Mouse (Mus musculus): Measurements from ENCODE around the gene Olfr461.

DNA sequence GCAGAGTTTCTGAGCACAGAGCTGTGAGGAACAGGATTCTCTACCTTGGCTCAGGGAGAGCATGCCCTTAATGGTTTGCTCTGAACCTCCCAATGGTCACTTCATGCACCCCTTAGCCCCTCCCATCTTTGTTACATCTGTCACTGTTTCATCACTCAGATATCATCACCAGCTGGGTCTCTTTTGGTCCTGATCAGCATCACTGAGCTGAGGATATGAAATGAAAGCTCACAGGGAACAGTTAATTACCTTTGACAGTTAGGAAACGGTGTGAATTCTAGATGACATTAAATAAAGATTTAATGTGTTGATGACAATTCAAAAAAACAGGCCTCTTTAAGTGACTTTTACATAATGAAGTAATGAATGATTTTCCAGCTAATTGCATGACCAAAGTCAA lies 35.4 kb downstream of the Olfr461 start, which contains the start of gene Prss37:
- TF ChIP-seq ELF1 (IDR thresholded peaks at IDR 0.05; ENCODE audit: low read depth, low read length) = no peak
- no peak for TF ChIP-seq CTCF (IDR thresholded peaks at IDR 0.05 in 2 of 3, conservative IDR thresholded peaks at IDR 0.05 in 1 of 3; ENCODE audit: control insufficient read depth in 1 of 3, insufficient read depth in 1 of 3, low read depth in 2 of 3, low read length in 3 of 3, poor library complexity in 1 of 3, severe bottlenecking in 1 of 3)
- TF ChIP-seq USF1 (IDR thresholded peaks at IDR 0.05; ENCODE audit: low read depth, low read length) = no peak
- no peak for TF ChIP-seq ZC3H11A (IDR thresholded peaks at IDR 0.05; ENCODE audit: low read depth, low read length)
- TF ChIP-seq POLR2A (IDR thresholded peaks at IDR 0.05; ENCODE audit: control insufficient read depth in 1 of 2, insufficient read depth in 1 of 2, low read depth in 1 of 2, low read length in 2 of 2, poor library complexity in 1 of 2) = no peak
